Mouse (Mus musculus) hindbrain, embryonic 13.5 days (tissue): Measurements from ENCODE around the gene Klc4. TPM values are rescaled to one million over a fixed set of nuclear protein-coding genes. Genes with fewer than 3 reads are reported as not detected.
A peak's percentile ranks its signal among the peaks of the same experiment; 100 is the strongest.

Experiments
- ATAC-seq: fragments of 200-750 bp; cut with Nextera tagmentation; 2 replicates; pipeline ENCODE4 v1.8.0; 2017; ENCODE audit warnings: moderate TSS enrichment; ENCODE audit not compliant: low FRiP score
- H3K27ac ChIP-seq: fragments of 300-500 bp; sonication (generic); 2 replicates; pipeline ENCODE4 v1.5.1; 2015; ENCODE audit warnings: inconsistent platforms, mild to moderate bottlenecking, moderate library complexity
- H3K27me3 ChIP-seq: fragments of 300-500 bp; sonication (generic); 2 replicates; pipeline ENCODE4 v1.6.1; 2015; ENCODE audit warnings: mild to moderate bottlenecking, inconsistent platforms
- H3K36me3 ChIP-seq: fragments of 300-500 bp; sonication (generic); 2 replicates; pipeline ENCODE4 v1.6.1; 2015; ENCODE audit warnings: mild to moderate bottlenecking, inconsistent platforms
- H3K4me1 ChIP-seq: fragments of 300-500 bp; sonication (generic); replicated peaks from 2 replicates; pipeline ENCODE4 v1.6.1; 2015; ENCODE audit warnings: inconsistent platforms
- H3K4me2 ChIP-seq: fragments of 300-500 bp; sonication (generic); 2 replicates; pipeline ENCODE4 v1.6.1; 2015; ENCODE audit warnings: inconsistent platforms, mild to moderate bottlenecking, moderate library complexity
- H3K4me3 ChIP-seq: fragments of 300-500 bp; sonication (generic); 2 replicates; pipeline ENCODE4 v1.5.1; 2015; ENCODE audit warnings: mild to moderate bottlenecking, inconsistent platforms
- H3K9ac ChIP-seq: fragments of 300-500 bp; sonication (generic); 2 replicates; pipeline ENCODE4 v1.6.1; 2015; ENCODE audit warnings: mild to moderate bottlenecking, inconsistent platforms
- H3K9me3 ChIP-seq: fragments of 300-500 bp; sonication (generic); 2 replicates; pipeline ENCODE4 v1.6.1; 2016; ENCODE audit warnings: inconsistent platforms
- WGBS: fragments of 180-500 bp; shearing (Covaris S2); methylation state at CpG from one replicate; pipeline ENCODE4 v1.1.7; 2015; 5-methylcytosine and 5-hydroxymethylcytosine counted together
- polyA plus RNA-seq: library from polyadenylated mRNA; unstranded; fragments of >200 nt; fragmentation: Nextera tagmentation; extraction: Ambion mirVana; gene quantifications from 2 replicates; pipeline ENCODE4 v1.2.1, GENCODE M21; 2015

The Klc4 gene
- polyA plus RNA-seq, 1 experiment from 2014 or later, result 45.9 TPM

DNA sequence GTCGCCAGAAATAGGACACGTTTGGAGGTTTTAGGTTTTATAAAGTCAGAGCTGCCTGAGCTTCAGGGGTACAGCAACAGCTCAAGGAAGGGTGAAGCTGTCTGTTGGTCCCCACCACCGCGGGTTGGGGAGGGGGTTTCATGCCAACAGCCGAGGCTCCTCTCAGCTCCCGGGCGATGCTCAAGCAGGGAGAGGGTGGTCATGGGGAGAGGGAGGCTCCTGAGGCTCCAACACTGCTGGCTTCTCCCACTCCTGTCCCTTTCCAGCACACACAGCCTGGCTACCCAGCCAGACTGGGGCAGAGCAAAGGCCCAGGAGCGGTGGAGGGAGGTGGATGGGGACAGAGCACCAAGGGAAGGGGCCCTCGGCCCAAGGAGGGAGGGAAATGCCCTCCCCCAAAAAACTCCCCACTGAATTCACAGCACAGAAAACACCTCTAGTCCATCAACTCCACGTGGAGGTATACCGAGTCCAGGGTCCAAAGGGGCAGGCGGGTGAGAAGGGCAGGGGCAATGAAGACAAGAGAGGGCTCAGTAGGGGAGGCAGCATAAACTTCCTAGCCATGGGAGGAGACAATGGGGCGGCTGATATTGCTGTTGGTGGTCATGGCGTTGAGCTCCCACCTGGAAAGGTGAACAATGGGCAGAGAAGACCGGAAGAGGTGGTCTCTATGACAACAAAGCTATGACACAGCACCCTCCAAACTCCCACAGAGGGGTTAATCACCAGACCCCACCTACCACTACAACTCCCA, 28.9 kb upstream of the Klc4 start:
- ATAC-seq, result peak; percentile 43
- H3K36me3 ChIP-seq, result peaks cover 57% of the 10 kb centered on the region
- peak overlapping the region; percentile 78 for H3K4me3 ChIP-seq
- WGBS, result 20% methylated on average over 15 of the region's 15 CpGs
- H3K27ac ChIP-seq, result peak overlapping the region; percentile 80
- peak overlapping the region; percentile 92 for H3K4me2 ChIP-seq
- no peaks in the 10 kb centered on the region for H3K27me3 ChIP-seq
- no peaks in the 10 kb centered on the region for H3K9me3 ChIP-seq
- H3K9ac ChIP-seq, result peak overlapping the region; percentile 79
- peaks cover 37% of the 10 kb centered on the region for H3K4me1 ChIP-seq

DNA sequence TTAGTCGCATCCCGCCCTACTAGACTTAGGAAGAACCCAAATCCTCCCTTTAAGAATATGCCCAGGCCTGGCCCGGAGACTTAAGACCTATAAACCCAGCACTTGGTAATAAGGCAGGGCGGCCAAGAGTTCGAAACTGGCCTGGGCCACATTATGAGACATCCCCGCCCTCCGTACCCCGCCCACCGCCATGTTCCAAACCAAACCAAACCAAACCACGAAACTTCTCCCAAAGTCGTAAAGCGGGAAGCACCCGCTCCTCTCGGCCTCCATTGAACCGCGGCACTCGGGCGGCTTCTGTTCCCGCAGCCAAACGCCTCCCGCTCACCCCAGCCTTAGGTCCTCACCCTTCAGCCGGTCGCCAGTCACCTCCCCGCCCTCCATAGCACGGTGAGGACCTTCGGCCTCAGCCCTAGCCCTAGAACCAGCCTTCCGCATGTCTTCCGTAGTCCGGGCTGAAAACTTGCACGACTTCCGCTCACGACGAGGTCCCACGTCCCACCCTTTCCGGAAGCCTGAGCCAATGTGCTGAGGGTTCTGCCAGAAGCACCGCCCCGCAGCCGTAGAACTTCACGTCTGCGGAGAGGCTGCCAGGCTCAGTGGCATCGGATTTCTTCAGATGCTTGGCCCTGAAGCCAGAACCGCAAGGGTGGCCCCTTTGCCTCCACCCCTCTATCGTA, 28.2 kb upstream of the Klc4 start, which contains the start of gene Rrp36:
TSS of gene Rrp36 (minus strand) at position 503 of the 680 bp plus-strand sequence.
- H3K9ac ChIP-seq, result peak within 1 kb of the TSS; percentile 79
- H3K9me3 ChIP-seq, result no peaks in the 10 kb centered on the region
- H3K36me3 ChIP-seq, result peaks cover 64% of the 10 kb centered on the region
- H3K4me2 ChIP-seq, result peak within 1 kb of the TSS; percentile 92
- under 1% methylated on average over 43 of the region's 43 CpGs for WGBS
- peak within 1 kb of the TSS; percentile 78 for H3K4me3 ChIP-seq
- H3K27me3 ChIP-seq, result no peaks in the 10 kb centered on the region
- peaks cover 29% of the 10 kb centered on the region for H3K4me1 ChIP-seq
- ATAC-seq, result peak; percentile 89
- peak within 1 kb of the TSS; percentile 80 for H3K27ac ChIP-seq

DNA sequence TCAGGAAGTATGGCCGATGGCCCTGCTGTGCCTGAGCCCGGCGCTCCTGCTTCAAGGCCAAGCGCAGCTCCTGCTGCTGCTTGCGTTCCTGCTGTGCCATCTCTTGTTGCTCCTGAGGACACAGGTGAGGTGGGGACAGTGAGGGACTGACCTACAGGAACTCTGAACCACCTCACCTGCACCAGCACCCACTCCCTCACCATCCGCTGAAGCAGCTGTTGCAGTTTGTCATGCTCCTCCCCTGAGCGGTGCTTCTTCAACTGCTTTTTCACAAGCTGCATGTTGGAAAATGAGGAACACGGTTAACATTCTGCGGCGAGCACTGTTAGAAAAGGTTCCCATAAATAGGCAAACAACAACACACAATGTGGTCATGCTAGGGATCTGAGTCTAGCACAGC, 24.1 kb upstream of the Klc4 start:
- H3K36me3 ChIP-seq, result peaks cover 65% of the 10 kb centered on the region
- 96% methylated on average over 10 of the region's 10 CpGs for WGBS
- no peak for ATAC-seq

DNA sequence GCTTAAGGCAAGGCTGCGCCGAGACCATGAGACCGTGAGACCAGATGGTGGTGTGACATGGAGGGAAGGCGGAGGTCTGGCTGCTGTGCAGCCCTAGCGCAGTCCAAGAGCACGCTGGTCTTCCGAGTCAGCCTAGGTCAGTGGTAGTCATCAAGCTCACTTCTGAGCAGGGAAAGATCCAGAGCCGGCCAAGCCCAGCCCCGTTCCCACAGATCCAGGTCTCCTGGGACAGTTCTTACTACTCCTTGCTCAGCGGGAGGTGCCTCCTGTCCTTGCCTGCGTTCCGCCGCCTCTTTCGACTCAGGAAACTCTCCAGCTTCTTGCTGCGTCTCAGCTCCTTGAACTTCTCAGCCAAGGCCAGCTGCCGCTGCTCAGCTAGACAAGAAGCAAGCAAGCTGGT, 21.9 kb upstream of the Klc4 start:
- H3K4me1 ChIP-seq, result no peaks in the 10 kb centered on the region
- peaks cover 82% of the 10 kb centered on the region for H3K36me3 ChIP-seq
- no peak overlapping the region for H3K4me2 ChIP-seq
- no peaks in the 10 kb centered on the region for H3K27me3 ChIP-seq
- no peak overlapping the region for H3K9ac ChIP-seq
- ATAC-seq, result no peak
- 91% methylated on average over 16 of the region's 16 CpGs for WGBS
- no peak overlapping the region for H3K27ac ChIP-seq
- H3K9me3 ChIP-seq, result no peaks in the 10 kb centered on the region
- no peak overlapping the region for H3K4me3 ChIP-seq

More for the DNA sequence above, 24.1 kb upstream of the Klc4 start:
- H3K27me3 ChIP-seq, result no peaks in the 10 kb centered on the region
- no peak overlapping the region for H3K4me3 ChIP-seq
- no peak overlapping the region for H3K4me2 ChIP-seq
- no peaks in the 10 kb centered on the region for H3K9me3 ChIP-seq
- H3K4me1 ChIP-seq, result peaks cover 17% of the 10 kb centered on the region
- no peak overlapping the region for H3K27ac ChIP-seq
- H3K9ac ChIP-seq, result no peak overlapping the region

DNA sequence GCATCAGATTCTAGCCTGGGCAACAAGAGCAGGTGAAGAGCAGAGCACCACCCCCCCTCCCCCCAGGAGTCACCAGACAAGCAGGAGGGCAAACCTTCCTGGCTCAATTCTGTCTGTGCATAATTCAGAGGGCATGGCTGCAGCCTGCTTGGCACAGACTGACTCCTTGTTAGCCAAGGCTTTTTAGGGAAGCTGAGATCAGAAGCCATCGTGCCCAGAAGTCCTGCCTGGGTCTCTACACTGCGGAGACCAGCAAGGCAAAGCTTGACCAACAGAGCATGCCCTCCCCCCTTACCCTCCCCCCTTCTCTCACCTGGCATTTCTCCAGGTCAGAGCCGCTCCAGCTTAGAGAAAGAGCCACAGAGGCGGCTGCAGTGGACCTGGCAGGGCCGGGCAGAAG, 16.9 kb upstream of the Klc4 start:
- no peak for ATAC-seq
- Histone ChIP-seq H3K4me3 (no peak overlapping the region), H3K27me3 (no peaks in the 10 kb centered on the region), H3K9ac (no peak overlapping the region), H3K9me3 (no peaks in the 10 kb centered on the region), H3K4me1 (no peaks in the 10 kb centered on the region), H3K36me3 (peaks cover 97% of the 10 kb centered on the region), H3K27ac (no peak overlapping the region), H3K4me2 (no peak overlapping the region)
- 95% methylated on average over 5 of the region's 5 CpGs for WGBS

DNA sequence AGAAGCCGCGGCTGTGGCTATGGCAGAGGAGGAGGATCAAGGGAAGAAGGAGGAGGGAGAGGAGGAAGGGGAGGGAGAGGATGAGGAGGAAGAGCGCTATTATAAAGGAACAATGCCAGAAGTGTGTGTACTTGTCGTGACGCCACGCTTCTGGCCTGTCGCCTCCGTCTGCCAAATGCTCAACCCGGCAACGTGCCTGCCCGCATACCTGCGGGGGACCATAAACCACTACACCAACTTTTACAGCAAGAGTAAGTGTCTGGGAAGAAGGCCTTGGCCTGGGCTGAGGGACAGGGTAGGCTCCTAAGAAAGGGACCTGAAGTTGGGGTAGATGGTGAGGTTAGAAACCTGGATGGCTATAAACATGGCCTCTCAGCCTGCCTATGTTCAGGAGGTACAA, 16.2 kb upstream of the Klc4 start:
- 94% methylated on average over 12 of the region's 12 CpGs for WGBS
- no peak overlapping the region for H3K27ac ChIP-seq
- ATAC-seq, result no peak

DNA sequence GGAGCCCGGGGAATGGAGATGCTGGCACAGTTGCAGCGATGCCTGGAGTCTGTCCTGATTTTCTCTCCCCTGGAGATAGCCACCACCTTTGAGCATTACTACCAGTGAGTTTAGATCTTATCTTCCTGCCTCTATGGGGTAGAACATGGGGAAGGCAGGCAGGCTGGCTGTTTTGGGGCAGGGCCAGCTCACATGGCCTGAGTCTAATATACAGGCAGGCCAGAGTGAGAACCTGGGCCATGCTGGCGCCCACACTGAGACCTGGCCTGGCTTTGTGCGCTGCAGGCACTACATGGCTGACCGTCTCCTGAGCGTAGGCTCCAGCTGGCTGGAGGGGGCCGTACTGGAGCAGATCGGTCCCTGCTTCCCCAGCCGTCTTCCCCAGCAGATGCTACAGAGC, 15.5 kb upstream of the Klc4 start:
- no peak for ATAC-seq
- H3K9ac ChIP-seq, result no peak overlapping the region
- H3K9me3 ChIP-seq, result no peaks in the 10 kb centered on the region
- no peaks in the 10 kb centered on the region for H3K27me3 ChIP-seq
- no peak overlapping the region for H3K4me3 ChIP-seq
- no peaks in the 10 kb centered on the region for H3K4me1 ChIP-seq
- 97% methylated on average over 9 of the region's 9 CpGs for WGBS
- no peak overlapping the region for H3K27ac ChIP-seq
- peaks cover 99% of the 10 kb centered on the region for H3K36me3 ChIP-seq
- no peak overlapping the region for H3K4me2 ChIP-seq

More for the DNA sequence above, 16.2 kb upstream of the Klc4 start:
- Histone ChIP-seq H3K4me2 (no peak overlapping the region), H3K9ac (no peak overlapping the region), H3K9me3 (no peaks in the 10 kb centered on the region), H3K4me1 (no peaks in the 10 kb centered on the region), H3K4me3 (no peak overlapping the region), H3K36me3 (peaks cover 99% of the 10 kb centered on the region), H3K27me3 (no peaks in the 10 kb centered on the region)

DNA sequence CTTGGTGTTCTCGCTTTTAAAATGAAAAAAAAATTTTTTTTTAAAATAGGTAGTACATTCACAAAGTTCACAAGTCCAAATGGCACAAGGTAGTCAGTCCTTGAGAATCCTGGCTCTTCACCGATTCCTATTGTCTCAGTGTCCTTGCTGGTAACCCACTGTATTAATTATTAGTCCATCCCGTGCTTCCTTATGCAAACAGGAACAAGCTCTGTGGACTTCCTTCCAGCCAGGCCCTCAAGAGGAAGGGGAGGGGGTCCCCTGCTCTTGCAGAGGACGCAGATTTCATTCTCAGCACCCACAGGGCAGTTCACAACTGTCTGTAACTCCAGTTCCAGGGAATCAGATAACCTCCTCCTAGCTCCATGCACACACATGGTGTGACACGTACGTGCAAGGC, 10.2 kb upstream of the Klc4 start:
- no peak for ATAC-seq
- no peak overlapping the region for H3K4me2 ChIP-seq
- H3K9ac ChIP-seq, result no peak overlapping the region
- no peaks in the 10 kb centered on the region for H3K27me3 ChIP-seq
- H3K36me3 ChIP-seq, result peaks cover 84% of the 10 kb centered on the region
- no peaks in the 10 kb centered on the region for H3K9me3 ChIP-seq
- H3K4me3 ChIP-seq, result no peak overlapping the region
- 81% methylated on average over 6 of the region's 6 CpGs for WGBS
- H3K4me1 ChIP-seq, result peaks cover 36% of the 10 kb centered on the region
- H3K27ac ChIP-seq, result no peak overlapping the region

DNA sequence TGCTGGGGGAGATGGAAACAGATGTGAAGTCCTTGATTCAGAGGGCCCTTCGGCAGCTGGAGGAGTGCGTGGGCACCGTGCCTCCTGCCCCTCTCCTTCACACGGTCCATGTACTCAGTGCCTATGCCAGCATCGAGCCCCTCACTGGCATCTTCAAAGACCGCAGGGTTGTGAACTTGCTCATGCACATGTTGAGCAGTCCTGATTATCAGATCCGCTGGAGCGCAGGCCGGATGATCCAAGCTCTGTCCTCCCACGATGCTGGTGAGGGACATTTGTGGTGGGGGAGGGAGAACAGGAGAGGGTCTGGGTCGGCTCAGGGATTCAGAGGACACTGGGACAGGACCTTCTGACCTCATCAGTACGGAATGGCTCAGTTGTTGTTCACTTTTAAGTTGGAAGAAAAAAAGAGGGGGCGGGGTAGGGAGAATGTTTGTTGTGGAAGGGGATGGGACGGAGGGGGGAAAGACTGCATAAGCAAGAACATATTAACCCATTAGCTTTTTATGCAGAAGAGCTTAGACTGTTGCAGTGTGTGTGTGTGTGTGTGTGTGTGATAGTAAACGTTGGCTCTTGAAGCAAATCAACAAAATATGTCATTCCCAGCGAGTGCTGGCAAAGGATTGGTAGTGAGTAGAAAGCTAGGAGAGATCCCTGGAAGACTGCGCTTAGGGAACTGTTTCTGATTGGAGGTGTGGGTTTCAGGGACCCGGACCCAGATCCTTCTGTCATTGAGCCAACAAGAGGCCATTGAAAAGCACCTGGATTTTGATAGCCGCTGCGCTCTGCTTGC, 6.1 kb upstream of the Klc4 start:
- peak overlapping the region; percentile 95 for H3K9ac ChIP-seq
- H3K27ac ChIP-seq, result peak overlapping the region; percentile 97; the same call in 1 of the 2 replicates
- H3K27me3 ChIP-seq, result no peaks in the 10 kb centered on the region
- H3K4me3 ChIP-seq, result peak overlapping the region; percentile 72
- H3K4me2 ChIP-seq, result peak overlapping the region; percentile 85
- no peak for ATAC-seq
- H3K36me3 ChIP-seq, result peaks cover 49% of the 10 kb centered on the region
- WGBS, result 72% methylated on average over 20 of the region's 20 CpGs
- peaks cover 56% of the 10 kb centered on the region for H3K4me1 ChIP-seq
- H3K9me3 ChIP-seq, result no peaks in the 10 kb centered on the region

DNA sequence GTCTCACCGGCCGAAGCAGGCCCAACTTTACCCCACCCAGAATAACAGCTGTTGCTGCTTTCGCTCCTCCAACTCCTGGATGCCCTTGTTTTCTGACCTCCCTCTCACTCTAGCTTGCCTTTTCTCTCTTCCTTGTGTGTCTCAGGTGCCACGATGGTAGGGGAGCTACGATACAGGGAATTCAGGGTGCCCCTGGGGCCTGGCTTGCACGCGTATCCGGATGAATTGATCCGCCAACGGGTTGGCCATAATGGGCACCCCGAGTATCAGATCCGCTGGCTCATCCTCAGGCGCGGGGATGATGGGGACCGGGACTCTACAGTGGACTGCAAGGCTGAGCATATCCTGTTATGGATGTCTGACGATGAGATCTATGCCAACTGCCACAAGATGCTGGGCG, 5.5 kb upstream of the Klc4 start:
- peak overlapping the region; percentile 85 for H3K4me2 ChIP-seq
- H3K9ac ChIP-seq, result peak overlapping the region; percentile 95
- H3K4me3 ChIP-seq, result peak overlapping the region; percentile 72
- H3K9me3 ChIP-seq, result no peaks in the 10 kb centered on the region
- H3K27me3 ChIP-seq, result no peaks in the 10 kb centered on the region
- peak overlapping the region; percentile 97 for H3K27ac ChIP-seq
- H3K4me1 ChIP-seq, result peaks cover 62% of the 10 kb centered on the region
- WGBS, result 75% methylated on average over 17 of the region's 17 CpGs
- ATAC-seq, result no peak
- peaks cover 42% of the 10 kb centered on the region for H3K36me3 ChIP-seq

DNA sequence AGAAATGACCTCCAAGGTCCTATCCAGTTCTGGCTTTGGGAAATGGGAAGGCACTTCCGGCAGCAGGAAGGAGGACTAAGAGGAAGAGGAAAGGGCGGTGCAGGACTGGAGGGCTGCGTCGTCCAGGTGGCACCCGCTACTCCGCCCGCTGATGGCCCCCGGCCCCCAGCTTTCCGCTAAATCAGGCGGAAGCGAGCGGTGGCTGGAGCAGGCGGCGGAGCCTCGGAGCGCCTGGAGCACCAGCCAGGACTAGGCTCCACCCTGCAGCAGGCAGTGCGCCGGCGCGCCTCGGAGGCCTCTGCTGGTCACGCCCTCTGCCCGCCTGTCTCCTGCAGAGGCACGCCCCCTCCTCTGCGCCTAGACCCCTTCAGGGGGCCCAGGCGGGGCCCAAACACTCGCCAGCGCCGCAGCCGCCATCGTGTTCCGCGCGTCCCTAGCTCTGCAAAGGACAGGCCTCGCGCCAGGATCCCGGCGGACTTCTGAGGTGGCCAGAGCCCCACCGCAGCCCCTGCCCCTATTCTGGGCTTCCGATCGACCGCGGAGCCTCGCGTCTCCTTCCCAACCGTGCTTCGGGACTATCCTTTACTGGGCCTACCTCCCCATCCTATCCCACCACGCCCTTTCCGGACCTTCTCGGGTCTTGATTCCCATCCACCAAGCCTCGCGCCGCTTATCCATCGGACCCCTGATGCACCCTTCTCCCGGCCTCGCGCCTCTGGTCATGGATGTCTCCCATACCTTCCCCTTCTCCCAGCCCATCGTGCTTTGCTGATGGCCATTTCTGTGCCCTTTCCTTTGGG, 4.6 kb upstream of the Klc4 start, which contains the start of gene Cul7:
TSS of gene Cul7 (plus strand) at position 106 of the 800 bp plus-strand sequence.
- peak within 1 kb of the TSS; percentile 97 for H3K27ac ChIP-seq
- ATAC-seq, result peak; percentile 92
- peaks cover 62% of the 10 kb centered on the region for H3K4me1 ChIP-seq
- H3K4me3 ChIP-seq, result peak within 1 kb of the TSS; percentile 72
- peaks cover 34% of the 10 kb centered on the region for H3K36me3 ChIP-seq
- H3K9ac ChIP-seq, result peak within 1 kb of the TSS; percentile 95
- under 1% methylated on average over 55 of the region's 58 CpGs for WGBS
- peak within 1 kb of the TSS; percentile 85 for H3K4me2 ChIP-seq
- H3K27me3 ChIP-seq, result no peaks in the 10 kb centered on the region
- H3K9me3 ChIP-seq, result no peaks in the 10 kb centered on the region
